Mouse (Mus musculus): ENCODE results near the gene Lcn3.
"Not testable (repeated sequence)": the region's sequence is repeated elsewhere in the genome, so short reads cannot be mapped to it uniquely, and the experiment has no call there.

Gene Lcn3

GRCm38 (mm10) chr2:25765269-25765668 is at the start of gene Lcn3:
TSS of gene Lcn3 (plus strand) at chr2:25765569.
- DNase-seq (ENCODE audit: low spot score) = no peak

- DNase-seq (ENCODE audit: low spot score) = no peak
These were observed 48.1 kb upstream of the Lcn3 start for GRCm38 (mm10) chr2:25717222-25717621.

- no peak for DNase-seq (ENCODE audit: low spot score)
These were observed 32.0 kb upstream of the Lcn3 start for GRCm38 (mm10) chr2:25733199-25733930.

- DNase-seq (ENCODE audit: low spot score) = not testable (repeated sequence)
These were observed 28.7 kb upstream of the Lcn3 start, which contains the start of gene Obp2b for GRCm38 (mm10) chr2:25736709-25737108. TSS of gene Obp2b (plus strand) at chr2:25737009.

GRCm38 (mm10) chr2:25741671-25742070 is 23.7 kb upstream of the Lcn3 start:
- no peak for DNase-seq (ENCODE audit: low spot score)

- no peak for DNase-seq (ENCODE audit: low spot score)
These were observed 11.2 kb upstream of the Lcn3 start for GRCm38 (mm10) chr2:25754201-25754600.

GRCm38 (mm10) chr2:25758064-25758625 is 7.2 kb upstream of the Lcn3 start:
- DNase-seq (ENCODE audit: low spot score) = no peak

- DNase-seq (ENCODE audit: low spot score) = no peak
These were observed 2.4 kb downstream of the Lcn3 start for GRCm38 (mm10) chr2:25767764-25768163.

GRCm38 (mm10) chr2:25773507-25773906 is 8.1 kb downstream of the Lcn3 start:
- no peak for DNase-seq (ENCODE audit: low spot score)

GRCm38 (mm10) chr2:25774640-25775039 is 9.3 kb downstream of the Lcn3 start:
- DNase-seq (ENCODE audit: low spot score) = no peak

- DNase-seq (ENCODE audit: low spot score) = no peak
These were observed 10.6 kb downstream of the Lcn3 start for GRCm38 (mm10) chr2:25775991-25776390.

GRCm38 (mm10) chr2:25776717-25777116 is 11.3 kb downstream of the Lcn3 start, which contains the start of gene Lcn11:
TSS of gene Lcn11 (plus strand) at chr2:25777017.
- DNase-seq (ENCODE audit: low spot score) = no peak

- no peak for DNase-seq (ENCODE audit: low spot score)
These were observed 13.7 kb downstream of the Lcn3 start for GRCm38 (mm10) chr2:25779076-25779475.

GRCm38 (mm10) chr2:25780921-25781320 is 15.6 kb downstream of the Lcn3 start:
- no peak for DNase-seq (ENCODE audit: low spot score)

- no peak for DNase-seq (ENCODE audit: low spot score)
These were observed 16.6 kb downstream of the Lcn3 start, which contains the start of gene Gm13539 for GRCm38 (mm10) chr2:25781957-25782356. TSS of gene Gm13539 (plus strand) at chr2:25782257.

GRCm38 (mm10) chr2:25785573-25786322 is 20.4 kb downstream of the Lcn3 start:
- DNase-seq (ENCODE audit: low spot score) = no peak

- no peak for DNase-seq (ENCODE audit: low spot score)
These were observed 23.7 kb downstream of the Lcn3 start for GRCm38 (mm10) chr2:25789092-25789491.

- DNase-seq (ENCODE audit: low spot score) = no peak
These were observed 32.3 kb downstream of the Lcn3 start for GRCm38 (mm10) chr2:25797635-25798034.

GRCm38 (mm10) chr2:25798065-25798464 is 32.7 kb downstream of the Lcn3 start:
- no peak for DNase-seq (ENCODE audit: low spot score)

GRCm38 (mm10) chr2:25811711-25812110 is 46.3 kb downstream of the Lcn3 start:
- no peak for DNase-seq (ENCODE audit: low spot score)

GRCm38 (mm10) chr2:25813364-25813763 is 48.0 kb downstream of the Lcn3 start:
- DNase-seq (ENCODE audit: low spot score) = no peak

GRCm38 (mm10) chr2:25815748-25816147 is 50.4 kb downstream of the Lcn3 start, which contains the start of gene Glt6d1:
TSS of gene Glt6d1 (minus strand) at chr2:25815848.
- not testable (repeated sequence) for DNase-seq (ENCODE audit: low spot score)
